Mouse (Mus musculus) gonadal fat pad, adult 2 months (tissue): ENCODE results near the gene Ctnna3. TPM values are rescaled to one million over a fixed set of nuclear protein-coding genes. Genes with fewer than 3 reads are reported as not detected.

Experiments
- DNase-seq: peaks from one replicate; pipeline ENCODE4 v3.0.0-alpha.2; 2012; ENCODE audit warnings: low read depth
- polyA plus RNA-seq: library from polyadenylated mRNA; depleted of rRNA; stranded (reverse); fragments of >200 nt; gene quantifications from 2 replicates; pipeline ENCODE4 v1.2.3, GENCODE M21; 2012

The Ctnna3 gene
- polyA plus RNA-seq, 1 experiment = 0.50 TPM

- DNase-seq = no peak
Measured at GRCm38 (mm10) chr10:63945534-63945933, 515.6 kb downstream of the Ctnna3 start.

- no peak for DNase-seq
Measured at GRCm38 (mm10) chr10:63947266-63947665, 517.4 kb downstream of the Ctnna3 start.

- no peak for DNase-seq
Measured at GRCm38 (mm10) chr10:63950867-63951266, 521.0 kb downstream of the Ctnna3 start.

- DNase-seq = no peak
Measured at GRCm38 (mm10) chr10:63951481-63951880, 521.6 kb downstream of the Ctnna3 start.

- DNase-seq = no peak
Measured at GRCm38 (mm10) chr10:63954308-63954930, 524.5 kb downstream of the Ctnna3 start.

- DNase-seq = no peak
Measured at GRCm38 (mm10) chr10:63972300-63972699, 542.4 kb downstream of the Ctnna3 start.

- no peak for DNase-seq
Measured at GRCm38 (mm10) chr10:63978101-63978500, 548.2 kb downstream of the Ctnna3 start.

- no peak for DNase-seq
Measured at GRCm38 (mm10) chr10:63978535-63978934, 548.6 kb downstream of the Ctnna3 start.

GRCm38 (mm10) chr10:63978969-63979368, 549.1 kb downstream of the Ctnna3 start:
- DNase-seq = no peak

GRCm38 (mm10) chr10:63979410-63979809, 549.5 kb downstream of the Ctnna3 start:
- DNase-seq = no peak

GRCm38 (mm10) chr10:63985576-63985975, 555.7 kb downstream of the Ctnna3 start:
- no peak for DNase-seq

- no peak for DNase-seq
Measured at GRCm38 (mm10) chr10:63994251-63994650, 564.4 kb downstream of the Ctnna3 start.

GRCm38 (mm10) chr10:64001531-64001930, 571.6 kb downstream of the Ctnna3 start:
- no peak for DNase-seq

- DNase-seq = no peak
Measured at GRCm38 (mm10) chr10:64001996-64002395, 572.1 kb downstream of the Ctnna3 start.

- no peak for DNase-seq
Measured at GRCm38 (mm10) chr10:64020347-64020746, 590.4 kb downstream of the Ctnna3 start.

GRCm38 (mm10) chr10:64023340-64023739, 593.4 kb downstream of the Ctnna3 start:
- no peak for DNase-seq

- no peak for DNase-seq
Measured at GRCm38 (mm10) chr10:64030901-64031300, 601.0 kb downstream of the Ctnna3 start.

GRCm38 (mm10) chr10:64039760-64040535, 610.0 kb downstream of the Ctnna3 start:
- no peak for DNase-seq

- DNase-seq = no peak
Measured at GRCm38 (mm10) chr10:64041218-64041617, 611.3 kb downstream of the Ctnna3 start.

GRCm38 (mm10) chr10:64041892-64042291, 612.0 kb downstream of the Ctnna3 start:
- DNase-seq = no peak

GRCm38 (mm10) chr10:64049151-64049550, 619.3 kb downstream of the Ctnna3 start:
- no peak for DNase-seq

- no peak for DNase-seq
Measured at GRCm38 (mm10) chr10:64049946-64050345, 620.0 kb downstream of the Ctnna3 start.

- DNase-seq = no peak
Measured at GRCm38 (mm10) chr10:64063704-64064103, 633.8 kb downstream of the Ctnna3 start.
